Mouse (Mus musculus) lung, adult 2 months (tissue): Measurements from ENCODE around the gene Tnfsf4.

ENCODE experiments used
- CTCF ChIP-seq: fragments of 200-500 bp; IDR thresholded peaks from 2 replicates; pipeline ENCODE4 v1.5.1; 2011; ENCODE audit warnings: mild to moderate bottlenecking, low read length, control low read depth; ENCODE audit not compliant: insufficient read depth
- POLR2A ChIP-seq: fragments of 200-500 bp; IDR thresholded peaks from 2 replicates; pipeline ENCODE4 v1.6.1; 2011; ENCODE audit warnings: low read depth, mild to moderate bottlenecking, control low read depth, low read length, borderline replicate concordance; ENCODE audit errors: extremely low read depth

DNA sequence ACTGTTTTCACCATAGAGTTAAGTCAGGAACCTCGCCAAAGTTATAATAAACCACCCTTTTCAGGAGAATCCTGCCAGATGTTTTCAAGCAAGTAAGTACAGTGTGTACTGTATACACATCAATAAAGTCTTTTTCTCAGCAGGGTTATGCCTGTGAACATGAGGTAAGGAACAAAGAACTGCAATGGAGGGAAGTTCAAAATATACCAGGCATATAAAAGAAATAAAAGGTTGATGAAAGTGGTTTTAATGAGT lies 31.8 kb downstream of the Tnfsf4 start:
- TF ChIP-seq CTCF (no peak), POLR2A (no peak)
